37 mouse cellular contexts compared by ENCODE assay signal in the genomic region with DNA sequence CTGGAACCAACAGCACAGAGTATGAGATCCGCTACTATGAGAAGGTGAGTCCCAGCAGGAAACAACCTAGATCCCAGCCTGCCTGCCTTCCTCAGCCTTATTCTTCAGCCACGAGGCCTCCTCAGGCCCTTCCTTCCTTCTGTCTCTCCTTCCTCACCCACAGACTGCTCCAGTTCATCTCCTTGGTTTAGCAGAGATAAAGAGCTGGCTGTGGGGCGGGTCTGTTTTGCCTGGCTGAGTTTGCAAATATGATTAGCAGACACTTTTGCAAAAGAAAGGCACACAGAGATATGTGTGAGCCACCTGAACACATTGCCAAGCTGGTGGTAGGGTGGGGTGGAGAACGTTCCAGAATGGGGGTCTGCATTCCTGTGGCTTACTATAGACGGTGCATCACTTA. TPM values are rescaled to one million over a fixed set of nuclear protein-coding genes. Genes with fewer than 3 reads are reported as not detected.
DNase-seq lines count a peak whose midpoint lies in the region; ATAC-seq lines count a peak whose summit lies in the region.
"Had no signal": no experiment of that assay in that cellular context is flagged by ENCODE, and none has a peak within 500 bp of the region (broad histone marks: within the 10 kb centered on the region; RNA-seq: fewer than 3 reads in every experiment).

No protein-coding gene starts in this region.

- H3K4me3 ChIP-seq in forebrain, embryonic 10.5 days: 0 out of 2 replicates have a peak overlapping the region, but pooled peaks have one; percentile 9
- H3K4me3 ChIP-seq in forebrain, embryonic 15.5 days: no peak overlapping the region
- peak overlapping the region; percentile 16; the same call in 1 of the 2 replicates for H3K4me3 ChIP-seq in midbrain, embryonic 10.5 days
- H3K4me3 ChIP-seq in midbrain, embryonic 15.5 days: no peak overlapping the region
- H3K4me3 ChIP-seq in liver, embryonic 11.5 days (ENCODE audit: low read depth, low read length): no peak overlapping the region
- H3K4me3 ChIP-seq: embryonic facial prominence, embryonic 10.5 days; embryonic facial prominence, embryonic 15.5 days; heart, adult 2 months; heart, embryonic 12.5 days; limb, embryonic 10.5 days; limb, embryonic 15.5 days had no signal

- no peaks in the 10 kb centered on the region for H3K9me3 ChIP-seq in forebrain, embryonic 10.5 days
- H3K9me3 ChIP-seq in forebrain, embryonic 15.5 days: no peaks in the 10 kb centered on the region
- no peaks in the 10 kb centered on the region for H3K9me3 ChIP-seq in midbrain, embryonic 10.5 days (replicated peaks)
- H3K9me3 ChIP-seq in midbrain, embryonic 15.5 days: no peaks in the 10 kb centered on the region
- H3K9me3 ChIP-seq in liver, embryonic 11.5 days (ENCODE audit: control insufficient read depth, low read length): no peaks in the 10 kb centered on the region
- H3K9me3 ChIP-seq: embryonic facial prominence, embryonic 10.5 days; embryonic facial prominence, embryonic 15.5 days; G1E; heart, embryonic 12.5 days; limb, embryonic 10.5 days; limb, embryonic 15.5 days had no signal

- H3K4me1 ChIP-seq in forebrain, embryonic 10.5 days: peaks cover 52% of the 10 kb centered on the region
- peaks cover 19% of the 10 kb centered on the region for H3K4me1 ChIP-seq in forebrain, embryonic 15.5 days
- H3K4me1 ChIP-seq in midbrain, embryonic 10.5 days: peaks cover 64% of the 10 kb centered on the region
- peaks cover 33% of the 10 kb centered on the region for H3K4me1 ChIP-seq in midbrain, embryonic 15.5 days
- H3K4me1 ChIP-seq in liver, embryonic 11.5 days (replicated peaks; ENCODE audit: control insufficient read depth, insufficient read depth, low read length): peaks cover 9% of the 10 kb centered on the region

- peaks cover 63% of the 10 kb centered on the region for H3K27me3 ChIP-seq in forebrain, embryonic 10.5 days (ENCODE audit: poor library complexity, severe bottlenecking)
- H3K27me3 ChIP-seq in forebrain, embryonic 15.5 days: peaks cover 16% of the 10 kb centered on the region
- peaks cover 62% of the 10 kb centered on the region for H3K27me3 ChIP-seq in midbrain, embryonic 10.5 days (ENCODE audit: low read depth, poor library complexity, severe bottlenecking)
- peaks cover 2% of the 10 kb centered on the region; the same call in 1 of the 2 replicates for H3K27me3 ChIP-seq in midbrain, embryonic 15.5 days (replicated peaks)
- peaks cover 27% of the 10 kb centered on the region for H3K27me3 ChIP-seq in liver, embryonic 11.5 days (replicated peaks; ENCODE audit: control insufficient read depth, insufficient read depth, low read length)

- H3K9ac ChIP-seq in forebrain, embryonic 15.5 days (replicated peaks): no peak overlapping the region
- no peak overlapping the region for H3K9ac ChIP-seq in midbrain, embryonic 15.5 days
- no peak overlapping the region for H3K9ac ChIP-seq in liver, embryonic 11.5 days (ENCODE audit: low read depth, low read length)
- H3K9ac ChIP-seq: embryonic facial prominence, embryonic 15.5 days; heart, embryonic 12.5 days; limb, embryonic 15.5 days had no signal

- 60% methylated on average over 5 of the region's 5 CpGs for WGBS in forebrain, embryonic 10.5 days
- 57% methylated on average over 5 of the region's 5 CpGs for WGBS in forebrain, embryonic 15.5 days
- WGBS in midbrain, embryonic 10.5 days: 58% methylated on average over 5 of the region's 5 CpGs
- WGBS in midbrain, embryonic 15.5 days: 48% methylated on average over 5 of the region's 5 CpGs
- WGBS in liver, embryonic 11.5 days: 43% methylated on average over 5 of the region's 5 CpGs

- no peak for DNase-seq in forebrain, embryonic 10.5 days (ENCODE audit: extremely low spot score, low spot score)
- DNase-seq in midbrain, embryonic 10.5 days (ENCODE audit: low spot score): no peak
- no peak for DNase-seq in liver, embryonic 11.5 days (ENCODE audit: low spot score)
- DNase-seq in heart, postnatal 4 days: no peak
- no peak for DNase-seq in ovary, adult 18-20 months (ENCODE audit: low spot score)
- DNase-seq: adrenal gland, postnatal 25 days; cerebellum, adult 2 months; cerebellum, postnatal 25 days; heart, adult 2 months; kidney, adult 9 months; kidney, postnatal 10 days; layer of hippocampus, adult 9-11 months; lung, adult 2 months; lung, postnatal 10 days; right cerebral cortex, adult 18-20 months; spleen, adult 18-20 months; thymus, postnatal 25 days had no signal

- H3K27ac ChIP-seq in forebrain, embryonic 10.5 days: peak overlapping the region; percentile 58; the same call in 1 of the 2 replicates
- no peak overlapping the region for H3K27ac ChIP-seq in forebrain, embryonic 15.5 days (replicated peaks)
- H3K27ac ChIP-seq in midbrain, embryonic 10.5 days (replicated peaks): peak overlapping the region; percentile 82
- H3K27ac ChIP-seq in midbrain, embryonic 15.5 days: no peak overlapping the region
- no peak overlapping the region for H3K27ac ChIP-seq in liver, embryonic 11.5 days (ENCODE audit: low read depth, low read length)
- H3K27ac ChIP-seq: embryonic facial prominence, embryonic 10.5 days; embryonic facial prominence, embryonic 15.5 days; heart, adult 2 months; limb, embryonic 10.5 days; limb, embryonic 15.5 days; macrophage had no signal

- ATAC-seq in forebrain, embryonic 15.5 days (replicated peaks): no peak
- no peak for ATAC-seq in midbrain, embryonic 15.5 days (replicated peaks)
- peak; percentile 71 for ATAC-seq in liver, embryonic 11.5 days (replicated peaks; ENCODE audit: low FRiP score)
- peak; percentile 79 for ATAC-seq in megakaryocyte-erythroid progenitor cell, adult 5-6 weeks (replicated peaks; ENCODE audit: low FRiP score, low TSS enrichment, poor library complexity, severe bottlenecking)
- ATAC-seq: forebrain, embryonic 14.5 days; intestine, embryonic 16.5 days; midbrain, embryonic 16.5 days had no signal

- H3K4me2 ChIP-seq in forebrain, embryonic 15.5 days (replicated peaks): no peak overlapping the region
- no peak overlapping the region for H3K4me2 ChIP-seq in midbrain, embryonic 15.5 days
- peak overlapping the region; percentile 3 for H3K4me2 ChIP-seq in liver, embryonic 11.5 days
- H3K4me2 ChIP-seq: embryonic facial prominence, embryonic 15.5 days; heart, embryonic 12.5 days; limb, embryonic 15.5 days had no signal

- H3K36me3 ChIP-seq in forebrain, embryonic 10.5 days (replicated peaks): no peaks in the 10 kb centered on the region
- H3K36me3 ChIP-seq in forebrain, embryonic 15.5 days: no peaks in the 10 kb centered on the region
- peaks cover 5% of the 10 kb centered on the region; the same call in 1 of the 2 replicates for H3K36me3 ChIP-seq in midbrain, embryonic 10.5 days
- H3K36me3 ChIP-seq in midbrain, embryonic 15.5 days (replicated peaks): no peaks in the 10 kb centered on the region
- no peaks in the 10 kb centered on the region for H3K36me3 ChIP-seq in liver, embryonic 11.5 days (ENCODE audit: control insufficient read depth, insufficient read depth, low read length)
- H3K36me3 ChIP-seq: embryonic facial prominence, embryonic 10.5 days; embryonic facial prominence, embryonic 15.5 days; G1E; heart, embryonic 12.5 days; limb, embryonic 10.5 days; limb, embryonic 15.5 days had no signal

RNA-seq across cellular contexts. Expression of gene Epha10, which starts 19.2 kb away (rescaled TPM):
- 1.1 and 1.3 TPM in 2 replicates for polyA plus RNA-seq in forebrain, embryonic 10.5 days (2016; fragmentation: Nextera tagmentation; extraction: Ambion mirVana)
- polyA plus RNA-seq in forebrain, embryonic 15.5 days (2015; fragmentation: Nextera tagmentation; extraction: Ambion mirVana): 1.3 and 1.4 TPM in 2 replicates
- polyA plus RNA-seq in midbrain, embryonic 10.5 days (2016; fragmentation: Nextera tagmentation; extraction: Ambion mirVana): 5.1 and 7.9 TPM in 2 replicates
- polyA plus RNA-seq in midbrain, embryonic 15.5 days (2015; fragmentation: Nextera tagmentation; extraction: Ambion mirVana): 16.1 and 16.3 TPM in 2 replicates
- 0.08 TPM in 1 of 2 replicates, not detected in the other for polyA plus RNA-seq in liver, embryonic 11.5 days (2014; fragmentation: Nextera tagmentation; extraction: Ambion mirVana)
- total RNA-seq in megakaryocyte-erythroid progenitor cell, adult 5-6 weeks (2014; fragmentation: Nextera tagmentation): not detected in 2 replicates
- total RNA-seq in megakaryocyte-erythroid progenitor cell, adult 5-6 weeks (2017): not detected in 2 replicates
- total RNA-seq in heart, postnatal 4 days (2021): not detected
- total RNA-seq: CH12.LX; gastrocnemius, adult 8-10 months; gastrocnemius, postnatal 4 days; heart, adult 2 months; hematopoietic stem cell, adult 5-6 weeks; neutrophil, adult 5-6 weeks had no signal
- polyA plus RNA-seq: C2C12; G1E; heart, embryonic 12.5 days; heart, postnatal 0 days; lung, adult 2 months; macrophage had no signal

RNA-seq across cellular contexts. Expression of gene 9930104L06Rik, which starts 36.9 kb away (rescaled TPM):
- polyA plus RNA-seq in forebrain, embryonic 10.5 days (2016; fragmentation: Nextera tagmentation; extraction: Ambion mirVana): 16.4 and 17.5 TPM in 2 replicates
- polyA plus RNA-seq in forebrain, embryonic 15.5 days (2015; fragmentation: Nextera tagmentation; extraction: Ambion mirVana): 16.2 and 20.0 TPM in 2 replicates
- polyA plus RNA-seq in midbrain, embryonic 10.5 days (2016; fragmentation: Nextera tagmentation; extraction: Ambion mirVana): 17.4 and 18.9 TPM in 2 replicates
- polyA plus RNA-seq in midbrain, embryonic 15.5 days (2015; fragmentation: Nextera tagmentation; extraction: Ambion mirVana): 14.3 and 16.9 TPM in 2 replicates
- 3.5 and 4.1 TPM in 2 replicates for polyA plus RNA-seq in liver, embryonic 11.5 days (2014; fragmentation: Nextera tagmentation; extraction: Ambion mirVana)
- 15.7 and 24.8 TPM in 2 replicates for total RNA-seq in megakaryocyte-erythroid progenitor cell, adult 5-6 weeks (2014; fragmentation: Nextera tagmentation)
- total RNA-seq in megakaryocyte-erythroid progenitor cell, adult 5-6 weeks (2017): 10.1 and 19.5 TPM in 2 replicates
- total RNA-seq in heart, postnatal 4 days (2021): 10 to 100 TPM in 1 of 2 experiments, 1 to 10 TPM in 1; 8.6 to 12.0 TPM

RNA-seq across cellular contexts. Expression of gene Maneal, which starts 37.9 kb away (rescaled TPM):
- 2.3 and 2.6 TPM in 2 replicates for polyA plus RNA-seq in forebrain, embryonic 10.5 days (2016; fragmentation: Nextera tagmentation; extraction: Ambion mirVana)
- polyA plus RNA-seq in forebrain, embryonic 15.5 days (2015; fragmentation: Nextera tagmentation; extraction: Ambion mirVana): 9.3 and 10.2 TPM in 2 replicates
- 4.2 and 4.8 TPM in 2 replicates for polyA plus RNA-seq in midbrain, embryonic 10.5 days (2016; fragmentation: Nextera tagmentation; extraction: Ambion mirVana)
- polyA plus RNA-seq in midbrain, embryonic 15.5 days (2015; fragmentation: Nextera tagmentation; extraction: Ambion mirVana): 13.8 and 14.2 TPM in 2 replicates
- polyA plus RNA-seq in liver, embryonic 11.5 days (2014; fragmentation: Nextera tagmentation; extraction: Ambion mirVana): 0.18 and 0.23 TPM in 2 replicates
- not detected in 2 replicates for total RNA-seq in megakaryocyte-erythroid progenitor cell, adult 5-6 weeks (2014; fragmentation: Nextera tagmentation)
- total RNA-seq in megakaryocyte-erythroid progenitor cell, adult 5-6 weeks (2017): 0.19 TPM in 1 of 2 replicates, not detected in the other
- total RNA-seq in heart, postnatal 4 days (2021): under 1 TPM in 1 of 2 experiments, not detected in 1; 0.11 TPM
- total RNA-seq: hematopoietic stem cell, adult 5-6 weeks; neutrophil, adult 5-6 weeks had no signal
- polyA plus RNA-seq: G1E had no signal

RNA-seq across cellular contexts. Expression of gene Cdca8, which starts 39.2 kb away (rescaled TPM):
- 293 and 297 TPM in 2 replicates for polyA plus RNA-seq in forebrain, embryonic 10.5 days (2016; fragmentation: Nextera tagmentation; extraction: Ambion mirVana)
- 81.4 and 87.0 TPM in 2 replicates for polyA plus RNA-seq in forebrain, embryonic 15.5 days (2015; fragmentation: Nextera tagmentation; extraction: Ambion mirVana)
- 271 and 298 TPM in 2 replicates for polyA plus RNA-seq in midbrain, embryonic 10.5 days (2016; fragmentation: Nextera tagmentation; extraction: Ambion mirVana)
- polyA plus RNA-seq in midbrain, embryonic 15.5 days (2015; fragmentation: Nextera tagmentation; extraction: Ambion mirVana): 24.8 and 30.6 TPM in 2 replicates
- 190 and 201 TPM in 2 replicates for polyA plus RNA-seq in liver, embryonic 11.5 days (2014; fragmentation: Nextera tagmentation; extraction: Ambion mirVana)
- 84.8 and 93.5 TPM in 2 replicates for total RNA-seq in megakaryocyte-erythroid progenitor cell, adult 5-6 weeks (2014; fragmentation: Nextera tagmentation)
- total RNA-seq in megakaryocyte-erythroid progenitor cell, adult 5-6 weeks (2017): 121 and 127 TPM in 2 replicates
- total RNA-seq in heart, postnatal 4 days (2021): 10 to 100 TPM; 57.9 to 58.8 TPM

RNA-seq across cellular contexts. Expression of gene 1110065P20Rik, which starts 48.9 kb away (rescaled TPM):
- 39.3 and 42.9 TPM in 2 replicates for polyA plus RNA-seq in forebrain, embryonic 10.5 days (2016; fragmentation: Nextera tagmentation; extraction: Ambion mirVana)
- polyA plus RNA-seq in forebrain, embryonic 15.5 days (2015; fragmentation: Nextera tagmentation; extraction: Ambion mirVana): 81.3 and 86.1 TPM in 2 replicates
- 51.5 and 52.2 TPM in 2 replicates for polyA plus RNA-seq in midbrain, embryonic 10.5 days (2016; fragmentation: Nextera tagmentation; extraction: Ambion mirVana)
- 94.8 and 95.8 TPM in 2 replicates for polyA plus RNA-seq in midbrain, embryonic 15.5 days (2015; fragmentation: Nextera tagmentation; extraction: Ambion mirVana)
- polyA plus RNA-seq in liver, embryonic 11.5 days (2014; fragmentation: Nextera tagmentation; extraction: Ambion mirVana): 25.5 and 26.2 TPM in 2 replicates
- 11.8 and 14.4 TPM in 2 replicates for total RNA-seq in megakaryocyte-erythroid progenitor cell, adult 5-6 weeks (2014; fragmentation: Nextera tagmentation)
- 1.5 and 4.2 TPM in 2 replicates for total RNA-seq in megakaryocyte-erythroid progenitor cell, adult 5-6 weeks (2017)
- 10 to 100 TPM; 29.8 to 35.6 TPM for total RNA-seq in heart, postnatal 4 days (2021)

Comparison
In these comparisons a context has a peak if more than half of its experiments do, and no peak if none do; other contexts are left out.
1. H3K27ac ChIP-seq: peak in forebrain, embryonic 10.5 days (single experiment) and midbrain, embryonic 10.5 days (single experiment); none in forebrain, embryonic 15.5 days (single experiment), midbrain, embryonic 15.5 days (single experiment) and liver, embryonic 11.5 days (single experiment).
2. H3K4me3 ChIP-seq: peak in forebrain, embryonic 10.5 days (single experiment) and midbrain, embryonic 10.5 days (single experiment); none in forebrain, embryonic 15.5 days (single experiment), midbrain, embryonic 15.5 days (single experiment) and liver, embryonic 11.5 days (single experiment).
3. ATAC-seq: peak in liver, embryonic 11.5 days (single experiment) and megakaryocyte-erythroid progenitor cell, adult 5-6 weeks (single experiment); none in forebrain, embryonic 15.5 days (single experiment) and midbrain, embryonic 15.5 days (single experiment).